Mouse (Mus musculus) cortical plate, adult 2 months (tissue): ENCODE data around the gene Kdelr3.

Experiments
- CTCF ChIP-seq: fragments of 200-500 bp; IDR thresholded peaks from 2 replicates; pipeline ENCODE4 v1.5.1; 2011; ENCODE audit warnings: mild to moderate bottlenecking, control low read depth, low read length; ENCODE audit not compliant: insufficient read depth; ENCODE audit errors: extremely low read depth
- POLR2A ChIP-seq: fragments of 200-500 bp; IDR thresholded peaks from 2 replicates; pipeline ENCODE4 v1.6.1; 2011; ENCODE audit warnings: mild to moderate bottlenecking, low read length, control low read depth; ENCODE audit not compliant: insufficient read depth; ENCODE audit errors: extremely low read depth

DNA sequence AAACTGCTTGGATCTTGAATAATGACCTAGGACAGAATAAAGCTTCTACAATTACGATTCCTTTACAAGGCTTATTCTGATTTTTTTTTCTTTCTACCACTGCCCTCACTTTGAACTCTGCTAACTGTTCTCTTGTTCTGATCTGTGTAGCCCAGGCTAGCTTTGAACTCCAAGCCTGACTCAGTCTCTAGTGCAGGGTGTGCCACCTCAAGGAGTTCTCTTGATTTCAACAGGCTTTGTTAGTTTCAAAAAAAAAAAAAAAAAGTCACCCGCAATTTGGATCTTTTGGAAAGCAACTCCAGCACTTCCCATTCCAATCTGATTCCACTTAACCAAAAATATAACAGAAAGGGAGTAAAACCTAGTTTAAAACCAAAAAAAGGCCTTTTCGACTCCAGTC lies 29.3 kb downstream of the Kdelr3 start:
- TF ChIP-seq POLR2A (no peak), CTCF (no peak)
